Mouse (Mus musculus) midbrain, embryonic 12.5 days (tissue): ENCODE results near the gene D130052B06Rik. TPM values are rescaled to one million over a fixed set of nuclear protein-coding genes. Genes with fewer than 3 reads are reported as not detected.

Source experiments
- ATAC-seq: fragments of 200-750 bp; cut with Nextera tagmentation; 2 replicates; pipeline ENCODE4 v1.8.0; 2017; ENCODE audit warnings: low read depth, moderate TSS enrichment, moderate library complexity; ENCODE audit not compliant: low FRiP score
- H3K27ac ChIP-seq: fragments of 300-500 bp; sonication (generic); replicated peaks from 2 replicates; pipeline ENCODE4 v1.5.1; 2016; ENCODE audit warnings: mild to moderate bottlenecking
- H3K27me3 ChIP-seq: fragments of 300-500 bp; sonication (generic); 2 replicates; pipeline ENCODE4 v1.6.1; 2016; ENCODE audit warnings: mild to moderate bottlenecking
- H3K36me3 ChIP-seq: fragments of 300-500 bp; sonication (generic); 2 replicates; pipeline ENCODE4 v1.6.1; 2016
- H3K4me1 ChIP-seq: fragments of 300-500 bp; sonication (generic); 2 replicates; pipeline ENCODE4 v1.6.1; 2016
- H3K4me2 ChIP-seq: fragments of 300-500 bp; sonication (generic); replicated peaks from 2 replicates; pipeline ENCODE4 v1.6.1; 2016; ENCODE audit warnings: mild to moderate bottlenecking, moderate library complexity
- H3K4me3 ChIP-seq: fragments of 300-500 bp; sonication (generic); 2 replicates; pipeline ENCODE4 v1.5.1; 2016; ENCODE audit warnings: mild to moderate bottlenecking
- H3K9ac ChIP-seq: fragments of 300-500 bp; sonication (generic); replicated peaks from 2 replicates; pipeline ENCODE4 v1.6.1; 2016; ENCODE audit warnings: mild to moderate bottlenecking, moderate library complexity
- H3K9me3 ChIP-seq: fragments of 300-500 bp; sonication (generic); 2 replicates; pipeline ENCODE4 v1.6.1; 2016; ENCODE audit warnings: mild to moderate bottlenecking
- WGBS: fragments of 180-500 bp; shearing (Covaris S2); methylation state at CpG from one replicate; pipeline ENCODE4 v1.1.7; 2016; 5-methylcytosine and 5-hydroxymethylcytosine counted together
- polyA plus RNA-seq: library from polyadenylated mRNA; unstranded; fragments of >200 nt; fragmentation: Nextera tagmentation; extraction: Ambion mirVana; gene quantifications from 2 replicates; pipeline ENCODE4 v1.2.1, GENCODE M21; 2016

The D130052B06Rik gene
- polyA plus RNA-seq, 1 experiment from 2014 or later = 0.08 TPM

GRCm38 (mm10) chr11:33670105-33670965 is 71.2 kb downstream of the D130052B06Rik start:
- H3K9me3 ChIP-seq = 0 out of 2 replicates have a peak, but pooled peaks cover 3% of the 10 kb centered on the region
- H3K4me2 ChIP-seq = no peak overlapping the region
- no peak overlapping the region for H3K4me3 ChIP-seq
- H3K9ac ChIP-seq = no peak overlapping the region
- peaks cover 10% of the 10 kb centered on the region for H3K4me1 ChIP-seq
- no peak overlapping the region for H3K27ac ChIP-seq
- H3K36me3 ChIP-seq = no peaks in the 10 kb centered on the region
- no peak for ATAC-seq
- WGBS = 69% methylated on average over 10 of the region's 10 CpGs
- H3K27me3 ChIP-seq = 0 out of 2 replicates have a peak, but pooled peaks cover 3% of the 10 kb centered on the region

Other genes starting within 250 kb of the D130052B06Rik start
- gene Ranbp17, start 85.6 kb upstream of the D130052B06Rik start, polyA plus RNA-seq = 11.0 and 11.2 TPM in 2 replicates
- 4.6 and 7.1 TPM in 2 replicates for gene Gabrp, start 20.3 kb upstream of the D130052B06Rik start, polyA plus RNA-seq